Mouse (Mus musculus): Measurements from ENCODE around the gene Polr1d. TPM values are rescaled to one million over a fixed set of nuclear protein-coding genes. Genes with fewer than 3 reads are reported as not detected.

Gene Polr1d
- 122 and 127 TPM in 2 replicates for polyA plus RNA-seq (2015; fragmentation: Nextera tagmentation; extraction: Ambion mirVana)

DNA sequence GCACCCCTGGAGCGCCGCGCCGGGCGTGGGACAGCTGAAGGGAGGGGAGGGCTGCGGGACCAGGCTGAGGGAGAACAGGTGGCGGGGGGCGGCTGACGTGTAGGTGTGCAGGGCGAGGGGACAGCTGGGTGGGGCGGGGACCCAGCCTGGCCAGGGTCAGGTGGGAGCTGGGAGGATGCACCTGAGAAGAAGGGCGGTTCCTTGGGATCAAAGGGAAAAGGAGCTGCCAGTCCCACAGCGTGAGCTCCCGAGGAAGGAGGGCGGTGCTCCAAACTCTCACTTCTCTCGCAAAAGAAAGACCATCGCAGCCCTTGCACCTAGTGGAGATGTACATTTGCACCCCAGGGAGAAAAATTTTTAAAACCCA lies at the start of gene Polr1d:
Gene Polr1d (plus strand): TSS at position 252 of the 367 bp plus-strand sequence.

DNA sequence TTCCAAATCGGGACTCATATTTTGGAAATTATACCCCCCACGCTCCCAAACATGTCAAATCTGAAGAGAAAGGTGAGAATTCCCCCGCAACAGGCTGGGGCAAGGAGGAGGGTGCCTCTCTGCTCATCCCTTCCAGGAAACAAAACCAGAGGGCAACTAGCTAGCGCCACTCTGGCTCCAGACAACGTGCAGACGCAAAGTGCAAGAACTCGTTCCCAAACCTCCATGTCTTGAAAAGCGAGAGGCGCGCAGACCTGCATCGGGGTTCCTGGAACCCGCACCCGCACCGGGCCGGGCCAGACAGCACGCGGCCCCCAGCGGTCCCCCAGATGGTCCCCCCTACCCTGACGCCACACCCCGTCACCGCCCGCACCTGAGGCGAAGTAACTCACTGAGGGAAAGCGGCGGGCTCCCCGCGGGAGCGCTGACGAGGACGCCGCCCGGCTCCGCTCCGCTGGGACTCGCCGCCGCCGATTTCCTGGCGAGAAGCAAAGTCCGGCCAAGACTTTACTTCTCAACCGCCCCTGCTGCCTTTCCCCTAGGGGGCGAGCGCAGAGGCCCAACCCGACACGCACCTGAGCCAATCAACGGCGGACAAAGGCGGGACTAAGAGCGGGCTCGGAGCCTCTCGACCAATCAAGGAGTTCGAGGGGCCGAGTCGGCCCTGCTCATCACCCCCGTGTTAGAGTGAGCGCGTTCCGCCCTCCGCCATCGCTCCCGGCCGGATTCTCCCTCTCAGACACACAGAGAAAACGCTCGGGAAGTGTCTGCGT lies 638 bp upstream of the Polr1d start, which contains the start of gene Lnx2:
Gene Lnx2 (minus strand): TSS at position 561 of the 773 bp plus-strand sequence.

Other genes with a start within 250 kb of the Polr1d start
- gene Rpl21, start 244.2 kb upstream of the Polr1d start, polyA plus RNA-seq (2015; fragmentation: Nextera tagmentation; extraction: Ambion mirVana), result 468 and 481 TPM in 2 replicates
- gene Rasl11a, start 232.0 kb upstream of the Polr1d start, polyA plus RNA-seq (2015; fragmentation: Nextera tagmentation; extraction: Ambion mirVana), result 35.0 and 37.7 TPM in 2 replicates
- gene Gtf3a, start 128.4 kb upstream of the Polr1d start, polyA plus RNA-seq (2015; fragmentation: Nextera tagmentation; extraction: Ambion mirVana), result 61.4 and 67.3 TPM in 2 replicates
- gene Mtif3, start 113.2 kb upstream of the Polr1d start, polyA plus RNA-seq (2015; fragmentation: Nextera tagmentation; extraction: Ambion mirVana), result 14.8 and 20.1 TPM in 2 replicates
- 9.1 and 11.5 TPM in 2 replicates for gene Lnx2, start 464 bp upstream of the Polr1d start, polyA plus RNA-seq (2015; fragmentation: Nextera tagmentation; extraction: Ambion mirVana)
- gene Gsx1, start 111.6 kb downstream of the Polr1d start, polyA plus RNA-seq (2015; fragmentation: Nextera tagmentation; extraction: Ambion mirVana), result not detected in 2 replicates
- not detected in 2 replicates for gene Pdx1, start 192.9 kb downstream of the Polr1d start, polyA plus RNA-seq (2015; fragmentation: Nextera tagmentation; extraction: Ambion mirVana)
- not detected in 2 replicates for gene Cdx2, start 230.2 kb downstream of the Polr1d start, polyA plus RNA-seq (2015; fragmentation: Nextera tagmentation; extraction: Ambion mirVana)
- gene Urad, start 245.4 kb downstream of the Polr1d start, polyA plus RNA-seq (2015; fragmentation: Nextera tagmentation; extraction: Ambion mirVana), result not detected in 2 replicates